Mouse (Mus musculus) adrenal gland, postnatal 10 days (tissue): ENCODE data around the gene Abcg8. TPM values are rescaled to one million over a fixed set of nuclear protein-coding genes. Genes with fewer than 3 reads are reported as not detected.

Experiments used
- DNase-seq: peaks from one replicate; pipeline ENCODE4 v3.0.0; 2021; ENCODE audit warnings: mixed read lengths
- total RNA-seq, 2 experiments: library from RNA; stranded (reverse); gene quantifications; 2 replicates each; pipeline ENCODE4 v1.2.3; 2021

Abcg8 gene
- total RNA-seq, 2 experiments from 2014 or later = 8.9 to 23.3 TPM

GRCm38 (mm10) chr17:84713563-84714164 is 37.6 kb downstream of the Abcg8 start:
- DNase-seq = no peak

GRCm38 (mm10) chr17:84714930-84715329 is 38.8 kb downstream of the Abcg8 start:
- DNase-seq = no peak

- DNase-seq = no peak
These were observed 40.3 kb downstream of the Abcg8 start for GRCm38 (mm10) chr17:84716252-84716872.

GRCm38 (mm10) chr17:84717416-84717815 is 41.3 kb downstream of the Abcg8 start:
- no peak for DNase-seq

- DNase-seq = no peak
These were observed 43.0 kb downstream of the Abcg8 start for GRCm38 (mm10) chr17:84719105-84719504.

GRCm38 (mm10) chr17:84724028-84724427 is 47.9 kb downstream of the Abcg8 start:
- DNase-seq = no peak

- no peak for DNase-seq
These were observed 49.1 kb downstream of the Abcg8 start for GRCm38 (mm10) chr17:84725163-84725562.

- DNase-seq = no peak
These were observed 52.3 kb downstream of the Abcg8 start for GRCm38 (mm10) chr17:84728201-84728911.

GRCm38 (mm10) chr17:84729140-84729539 is 53.0 kb downstream of the Abcg8 start:
- DNase-seq = no peak

- DNase-seq = no peak
These were observed 55.3 kb downstream of the Abcg8 start for GRCm38 (mm10) chr17:84731361-84731760.

- no peak for DNase-seq
These were observed 56.5 kb downstream of the Abcg8 start for GRCm38 (mm10) chr17:84732612-84733011.

GRCm38 (mm10) chr17:84736719-84737118 is 60.6 kb downstream of the Abcg8 start:
- no peak for DNase-seq

- no peak for DNase-seq
These were observed 62.1 kb downstream of the Abcg8 start for GRCm38 (mm10) chr17:84738073-84738797.

- DNase-seq = no peak
These were observed 68.2 kb downstream of the Abcg8 start for GRCm38 (mm10) chr17:84744256-84744655.

- no peak for DNase-seq
These were observed 68.9 kb downstream of the Abcg8 start for GRCm38 (mm10) chr17:84745001-84745400.

GRCm38 (mm10) chr17:84747212-84747611 is 71.1 kb downstream of the Abcg8 start:
- no peak for DNase-seq

- DNase-seq = no peak
These were observed 72.1 kb downstream of the Abcg8 start for GRCm38 (mm10) chr17:84748152-84748682.

GRCm38 (mm10) chr17:84749297-84749696 is 73.2 kb downstream of the Abcg8 start:
- no peak for DNase-seq
